Mouse (Mus musculus) olfactory bulb, adult 2 months (tissue): ENCODE measurements at regions not wholly inside any gene's neighbourhood (a gene's known extent, or its start where the extent isn't known, plus 50 kb on each side); places are given as distances from the start of the nearest gene placed in this dataset.

Experiments
- H3K27ac ChIP-seq: fragments of 200-500 bp; 2 replicates; pipeline ENCODE4 v1.5.1; 2012; ENCODE audit warnings: low read depth, low read length; ENCODE audit not compliant: insufficient read depth
- H3K4me1 ChIP-seq: fragments of 200-500 bp; 2 replicates; pipeline ENCODE4 v1.6.1; 2012; ENCODE audit warnings: low read length; ENCODE audit not compliant: control insufficient read depth, insufficient read depth
- H3K4me3 ChIP-seq: fragments of 200-500 bp; 2 replicates; pipeline ENCODE4 v1.5.1; 2012; ENCODE audit warnings: mild to moderate bottlenecking, low read depth, low read length, moderate library complexity; ENCODE audit not compliant: insufficient read depth
- CTCF ChIP-seq: fragments of 200-500 bp; IDR thresholded peaks from 2 replicates; pipeline ENCODE4 v1.5.1; 2012; ENCODE audit warnings: low read depth, mild to moderate bottlenecking, low read length, moderate library complexity; ENCODE audit not compliant: insufficient read depth
- POLR2A ChIP-seq: fragments of 200-500 bp; IDR thresholded peaks from 2 replicates; pipeline ENCODE4 v1.6.1; 2012; ENCODE audit warnings: mild to moderate bottlenecking, low read depth, low read length, moderate library complexity; ENCODE audit not compliant: insufficient read depth
- WGBS: fragments of 180-500 bp; shearing (Covaris S2); methylation state at CpG from one replicate; pipeline ENCODE4 v1.1.7; 2018; 5-methylcytosine and 5-hydroxymethylcytosine counted together

DNA sequence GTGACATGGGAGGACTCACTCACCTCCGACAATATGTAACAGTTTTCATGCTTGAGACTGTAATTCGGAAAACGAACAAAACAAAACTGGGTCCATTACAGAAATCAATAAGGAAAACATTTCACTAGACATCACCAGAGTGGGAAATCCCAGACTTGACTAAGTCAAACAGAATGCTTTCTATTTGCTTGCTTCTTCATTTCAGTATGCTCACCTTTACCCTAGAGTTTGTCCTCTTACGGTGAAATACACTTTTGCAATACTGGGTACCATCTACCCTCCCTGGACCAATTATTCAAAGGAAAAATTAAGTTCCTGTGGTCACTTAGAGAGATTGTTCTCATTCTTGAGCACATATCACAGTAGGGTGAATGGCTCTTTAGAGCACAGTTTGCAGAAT is 613.4 kb upstream of the 4930412O13Rik start:
- 94% methylated on average over 4 of the region's 4 CpGs for WGBS
- Histone ChIP-seq H3K4me1 (no peaks in the 10 kb centered on the region), H3K4me3 (no peak overlapping the region), H3K27ac (no peak overlapping the region)
- TF ChIP-seq CTCF: no peak
- no peak for TF ChIP-seq POLR2A

DNA sequence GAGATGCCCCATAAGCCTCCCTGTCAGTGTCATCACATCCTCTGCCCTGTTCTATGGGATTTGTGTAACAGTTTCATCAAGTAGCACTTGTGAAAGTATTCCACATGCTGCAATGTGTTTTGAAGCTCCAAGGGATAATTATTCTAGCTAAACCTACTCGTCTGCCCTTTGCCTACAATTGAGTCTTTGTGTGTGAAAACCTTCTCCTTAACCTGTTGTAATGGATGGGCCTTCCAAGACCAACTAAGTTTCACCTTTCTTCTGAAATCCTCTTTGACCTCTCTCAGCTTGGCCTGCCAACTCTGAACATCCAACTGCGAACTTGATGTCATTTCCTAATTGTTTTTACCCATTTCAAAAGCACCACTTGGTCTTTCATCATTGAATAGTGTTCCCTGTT is 597.6 kb upstream of the 4930412O13Rik start:
- 91% methylated on average over 2 of the region's 2 CpGs for WGBS
- no peak for TF ChIP-seq POLR2A
- H3K4me3 ChIP-seq: no peak overlapping the region
- H3K27ac ChIP-seq: no peak overlapping the region
- no peaks in the 10 kb centered on the region for H3K4me1 ChIP-seq

DNA sequence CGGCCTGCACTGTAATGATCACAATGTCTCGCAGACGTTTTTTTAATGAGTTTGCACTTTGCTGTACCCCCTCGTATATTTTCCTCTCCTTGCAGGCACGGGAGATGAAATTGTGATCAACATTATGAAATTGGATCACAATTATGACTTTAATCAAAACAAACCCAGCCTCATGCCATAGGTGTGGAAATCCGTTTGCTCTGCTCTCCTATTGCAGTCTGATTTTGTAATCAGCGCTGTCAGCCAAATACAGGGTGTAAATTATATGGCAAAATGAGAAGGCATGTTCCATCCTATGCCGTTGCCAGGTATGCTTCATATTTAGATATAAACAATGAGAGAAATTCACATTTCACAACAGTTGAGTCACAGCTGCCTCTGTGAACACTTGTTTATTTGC is 595.3 kb upstream of the 4930412O13Rik start:
- Histone ChIP-seq H3K4me1 (no peaks in the 10 kb centered on the region), H3K4me3 (no peak overlapping the region), H3K27ac (no peak overlapping the region)
- TF ChIP-seq CTCF (no peak), POLR2A (no peak)
- 89% methylated on average over 8 of the region's 8 CpGs for WGBS

DNA sequence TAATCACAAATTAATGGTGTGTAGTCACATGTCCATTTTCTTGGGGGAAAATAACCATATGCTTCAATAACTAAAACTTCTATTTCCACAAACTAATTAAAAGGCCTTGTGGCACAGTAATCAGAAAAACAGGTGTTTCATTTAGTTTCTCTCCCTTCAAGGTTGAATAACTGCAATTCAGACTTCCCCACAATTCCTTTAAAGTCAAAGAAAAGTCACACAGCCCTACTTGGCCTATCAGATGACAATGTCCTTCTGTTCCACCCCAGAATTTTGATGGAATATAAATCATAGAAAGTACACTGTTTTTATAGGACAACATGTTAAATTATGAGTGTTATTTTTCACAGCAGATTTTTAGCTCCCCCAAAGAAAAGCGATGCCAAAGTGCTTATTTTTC is 594.0 kb upstream of the 4930412O13Rik start:
- Histone ChIP-seq H3K4me3 (no peak overlapping the region), H3K4me1 (no peaks in the 10 kb centered on the region), H3K27ac (no peak overlapping the region)
- WGBS: 100% methylated on average over 1 of the region's 1 CpGs
- TF ChIP-seq POLR2A: no peak
- TF ChIP-seq CTCF: no peak

DNA sequence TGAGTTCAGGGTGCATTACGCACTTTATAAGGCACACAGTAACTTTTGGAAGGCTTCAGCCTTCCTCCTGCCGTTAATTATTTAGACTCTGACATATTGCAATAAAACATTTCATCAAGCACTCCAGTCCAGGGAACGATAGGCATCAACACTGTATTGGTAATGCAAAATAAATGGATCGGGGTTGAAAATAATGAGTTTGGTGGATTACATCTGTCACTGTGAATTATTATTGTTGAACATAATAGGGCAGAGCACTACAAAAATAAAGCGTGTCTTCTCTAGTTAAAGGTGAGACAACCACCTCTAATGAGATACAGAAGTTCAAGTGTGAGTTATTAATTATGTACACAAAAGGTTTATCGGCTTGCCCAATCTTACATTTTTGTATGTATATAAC is 593.4 kb upstream of the 4930412O13Rik start:
- Histone ChIP-seq H3K4me3 (no peak overlapping the region), H3K27ac (no peak overlapping the region), H3K4me1 (no peaks in the 10 kb centered on the region)
- TF ChIP-seq CTCF (no peak), POLR2A (no peak)
- WGBS: 93% methylated on average over 6 of the region's 6 CpGs

DNA sequence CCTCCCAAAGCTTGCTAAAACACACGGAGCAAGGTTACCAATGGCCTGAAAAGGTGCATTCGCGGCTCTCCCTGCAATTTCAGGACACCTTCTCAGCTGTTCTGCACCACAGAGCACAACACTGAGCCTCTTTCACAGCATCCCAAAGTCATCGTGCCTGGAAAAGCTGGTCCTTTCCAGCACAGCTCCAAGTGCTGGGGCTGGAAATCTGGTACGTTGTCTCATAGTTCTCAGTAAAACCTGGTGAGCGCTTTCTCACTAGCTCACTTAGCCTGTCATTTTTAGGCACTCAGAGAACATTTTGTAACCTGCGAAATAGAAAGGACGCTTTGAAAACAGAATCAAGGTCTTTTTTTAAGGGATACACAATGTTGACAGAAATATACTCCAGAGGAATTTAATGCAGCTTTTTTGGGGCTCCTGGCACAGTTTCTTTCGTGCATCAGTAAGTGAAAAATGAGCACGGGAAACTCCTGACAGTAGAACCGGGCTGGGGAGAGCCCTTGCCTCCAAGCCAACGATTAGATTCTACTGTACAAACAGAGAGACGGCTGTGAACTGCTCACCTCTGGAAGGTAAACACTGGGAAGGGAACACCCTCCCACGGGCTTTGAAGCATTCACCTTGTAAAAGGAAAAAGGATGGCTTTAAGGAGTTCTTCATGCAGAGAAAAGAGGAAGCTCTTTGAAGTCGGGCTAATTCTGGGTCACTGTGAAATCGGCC is 549.3 kb upstream of the 4930412O13Rik start:
- no peak overlapping the region for H3K4me3 ChIP-seq
- H3K27ac ChIP-seq: no peak overlapping the region
- no peak for TF ChIP-seq POLR2A
- TF ChIP-seq CTCF: no peak
- no peaks in the 10 kb centered on the region for H3K4me1 ChIP-seq
- 39% methylated on average over 16 of the region's 16 CpGs for WGBS

DNA sequence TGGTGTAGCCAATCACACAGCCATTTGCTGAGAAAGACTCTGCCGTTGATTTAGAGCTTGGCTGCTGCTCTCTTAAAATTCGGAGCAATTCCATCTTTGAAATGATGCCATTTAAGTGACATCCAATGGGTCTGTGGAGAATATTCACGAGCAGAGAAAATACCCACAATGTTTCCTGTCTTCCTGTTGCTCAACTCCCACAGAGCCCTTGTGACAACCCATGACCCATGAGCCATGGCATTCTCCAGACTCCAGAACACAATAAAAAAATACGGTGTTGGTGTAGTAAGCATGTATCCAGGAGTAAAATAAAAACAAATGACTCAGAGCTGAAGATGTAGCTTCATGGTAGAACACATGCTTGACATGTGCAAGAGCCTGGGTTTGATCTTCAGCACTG is 532.1 kb upstream of the 4930412O13Rik start:
- Histone ChIP-seq H3K4me3 (no peak overlapping the region), H3K27ac (no peak overlapping the region), H3K4me1 (no peaks in the 10 kb centered on the region)
- 70% methylated on average over 4 of the region's 4 CpGs for WGBS
- TF ChIP-seq POLR2A (no peak), CTCF (no peak)

DNA sequence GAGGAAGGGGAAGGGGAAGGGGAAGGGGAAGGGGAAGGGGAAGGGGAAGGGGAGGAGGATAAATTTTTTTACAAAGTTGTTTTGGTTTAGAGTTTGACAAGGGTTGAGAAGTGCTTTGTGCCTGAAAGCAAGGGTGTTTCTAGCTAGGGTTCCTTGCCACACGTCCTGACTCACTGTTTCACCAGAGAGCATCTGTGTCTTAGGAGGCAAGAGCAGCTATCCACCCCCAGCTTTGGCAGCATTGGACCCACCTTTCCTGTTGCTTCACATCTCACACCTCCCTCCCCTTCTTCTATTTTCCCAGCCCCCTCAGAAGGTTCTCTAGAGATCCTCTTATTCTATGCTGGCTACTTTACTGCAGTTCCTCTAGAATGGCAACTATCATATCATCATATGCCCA is 531.1 kb upstream of the 4930412O13Rik start:
- Histone ChIP-seq H3K4me3 (no peak overlapping the region), H3K4me1 (no peaks in the 10 kb centered on the region), H3K27ac (no peak overlapping the region)
- 37% methylated on average over 1 of the region's 1 CpGs for WGBS
- no peak for TF ChIP-seq CTCF
- TF ChIP-seq POLR2A: no peak

DNA sequence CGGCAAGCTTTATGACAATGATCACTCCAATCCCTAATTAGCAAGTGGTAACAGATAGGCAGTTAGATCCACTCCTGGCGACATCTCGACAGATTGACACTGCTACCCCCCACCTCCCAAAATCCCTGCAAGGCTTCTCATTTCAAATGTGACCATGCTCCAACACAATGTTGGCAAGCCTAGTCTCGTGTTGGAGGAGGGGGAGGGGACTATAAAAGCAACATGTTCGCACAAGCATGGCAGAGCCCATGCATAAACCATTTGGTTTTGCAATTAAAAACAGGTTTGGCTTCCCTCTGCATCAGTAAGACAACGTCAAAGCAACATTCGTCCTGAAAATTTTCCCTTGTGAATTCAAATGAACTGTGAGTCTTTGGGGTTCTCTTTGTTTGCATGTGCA is 528.9 kb upstream of the 4930412O13Rik start:
- WGBS: 27% methylated on average over 7 of the region's 7 CpGs
- H3K27ac ChIP-seq: no peak overlapping the region
- TF ChIP-seq POLR2A (no peak), CTCF (no peak)
- no peak overlapping the region for H3K4me3 ChIP-seq
- no peaks in the 10 kb centered on the region for H3K4me1 ChIP-seq

DNA sequence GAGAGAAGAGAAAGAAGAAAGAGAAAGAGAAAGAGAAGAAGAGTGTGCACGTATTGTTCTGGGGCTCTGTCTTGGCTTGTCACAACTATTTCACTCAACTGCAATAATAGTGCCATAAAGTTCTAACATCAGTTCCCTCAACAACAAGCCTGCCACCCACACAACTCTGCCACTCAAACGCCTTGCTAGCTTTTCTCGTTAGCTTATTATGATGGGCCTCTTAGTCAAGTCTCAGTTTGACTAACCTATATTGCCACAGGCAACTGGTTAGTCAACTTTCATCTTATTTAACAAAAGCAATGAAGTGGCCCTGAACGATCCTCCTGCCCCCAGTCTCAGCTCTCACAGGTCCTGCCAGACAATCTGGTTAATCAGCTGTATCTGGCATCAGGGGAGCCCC is 521.0 kb upstream of the 4930412O13Rik start:
- Histone ChIP-seq H3K4me1 (no peaks in the 10 kb centered on the region), H3K27ac (no peak overlapping the region), H3K4me3 (no peak overlapping the region)
- WGBS: 75% methylated on average over 4 of the region's 4 CpGs
- TF ChIP-seq POLR2A (no peak), CTCF (no peak)
